Mouse (Mus musculus) gastrocnemius, postnatal 25 days (tissue): ENCODE measurements around the gene Vtcn1. TPM values are rescaled to one million over a fixed set of nuclear protein-coding genes. Genes with fewer than 3 reads are reported as not detected.

Experiments used
- DNase-seq: peaks from one replicate; pipeline ENCODE4 v3.0.0; 2022
- total RNA-seq, 2 experiments: library from RNA; stranded (reverse); gene quantifications; 1 replicate in 1 of 2; 2 replicates in 1 of 2; pipeline ENCODE4 v1.2.3; 2021

Vtcn1 gene
- total RNA-seq, 2 experiments from 2014 or later: 0.13 to 0.64 TPM

- no peak for DNase-seq
Measured at GRCm38 (mm10) chr3:100920611-100921140, 95.4 kb downstream of the Vtcn1 start.

DNA sequence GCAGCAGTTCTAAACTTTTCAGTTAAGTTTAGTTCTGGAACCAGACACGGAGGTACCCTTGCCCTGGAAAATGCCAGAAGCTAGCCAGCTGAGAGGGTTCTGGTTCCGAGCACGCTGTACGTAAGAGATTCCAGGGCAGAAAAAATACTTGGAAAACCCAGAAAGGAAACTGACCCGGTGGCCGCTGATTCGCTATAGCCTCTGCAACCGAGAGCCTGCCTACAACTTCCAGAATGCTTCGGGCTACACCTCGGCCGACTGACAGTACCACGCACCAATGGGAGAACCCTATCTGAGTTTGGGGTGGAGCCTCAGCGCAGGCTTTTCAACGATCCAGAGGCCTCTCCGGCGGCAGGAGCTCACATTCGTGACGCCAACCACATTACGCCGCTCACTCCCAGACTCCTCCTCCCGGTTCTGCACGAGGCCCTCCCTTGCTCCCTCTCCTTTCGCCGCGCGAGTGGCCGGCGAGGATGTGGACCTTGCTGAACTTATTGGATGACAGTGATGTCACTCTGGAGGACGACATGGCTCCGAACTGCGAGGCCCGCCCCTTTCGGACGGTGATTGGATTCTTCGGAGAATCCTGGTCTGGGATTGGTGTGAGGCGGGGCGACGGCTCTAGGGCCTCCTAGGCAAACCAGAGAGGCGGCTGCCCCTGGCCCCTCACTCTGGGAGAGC, 96.7 kb downstream of the Vtcn1 start, which contains the start of gene Trim45:
Gene Trim45 (plus strand): TSS at position 378 of the 681 bp plus-strand sequence.
- peak; percentile 100 for DNase-seq

GRCm38 (mm10) chr3:100922506-100923375, 97.5 kb downstream of the Vtcn1 start:
- no peak for DNase-seq

- no peak for DNase-seq
Measured at GRCm38 (mm10) chr3:100924065-100924732, 98.9 kb downstream of the Vtcn1 start.

GRCm38 (mm10) chr3:100925176-100925575, 99.9 kb downstream of the Vtcn1 start:
- no peak for DNase-seq

DNA sequence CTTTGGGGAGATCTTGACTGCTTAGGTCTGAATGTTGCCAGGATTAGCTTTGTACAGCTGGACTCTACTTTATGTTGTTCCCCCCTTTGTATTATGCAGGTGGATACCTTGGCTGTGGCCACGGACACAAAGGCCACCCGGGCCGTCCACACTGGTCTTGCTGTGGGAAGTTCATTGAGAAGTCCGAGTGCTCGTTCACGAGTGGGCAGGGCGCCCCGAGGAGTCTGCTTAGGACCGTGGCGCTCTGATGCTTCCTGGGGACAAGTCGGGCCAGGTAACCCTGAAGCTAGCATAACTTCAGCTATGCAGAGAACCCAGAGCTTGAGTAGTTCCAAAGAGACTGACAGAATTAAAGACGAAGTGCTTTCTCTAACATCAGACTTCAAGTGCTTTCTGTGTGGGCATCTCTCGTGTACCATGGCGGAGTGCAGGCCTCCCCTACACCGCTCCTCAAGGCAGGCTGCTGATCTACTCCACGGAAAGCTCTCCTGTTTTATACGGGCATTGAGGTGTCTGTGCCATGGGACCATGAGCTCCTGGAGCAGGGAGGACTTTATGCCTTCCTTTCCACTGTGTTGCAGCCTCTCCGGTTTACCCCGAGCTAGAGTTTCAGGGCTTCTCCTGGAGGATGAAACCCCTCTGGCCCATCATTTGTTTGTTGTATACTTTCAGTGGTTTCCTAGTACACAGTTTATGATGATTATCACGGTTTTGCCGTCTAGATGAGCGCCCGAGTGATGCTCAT, 106.2 kb downstream of the Vtcn1 start:
- DNase-seq: no peak

DNA sequence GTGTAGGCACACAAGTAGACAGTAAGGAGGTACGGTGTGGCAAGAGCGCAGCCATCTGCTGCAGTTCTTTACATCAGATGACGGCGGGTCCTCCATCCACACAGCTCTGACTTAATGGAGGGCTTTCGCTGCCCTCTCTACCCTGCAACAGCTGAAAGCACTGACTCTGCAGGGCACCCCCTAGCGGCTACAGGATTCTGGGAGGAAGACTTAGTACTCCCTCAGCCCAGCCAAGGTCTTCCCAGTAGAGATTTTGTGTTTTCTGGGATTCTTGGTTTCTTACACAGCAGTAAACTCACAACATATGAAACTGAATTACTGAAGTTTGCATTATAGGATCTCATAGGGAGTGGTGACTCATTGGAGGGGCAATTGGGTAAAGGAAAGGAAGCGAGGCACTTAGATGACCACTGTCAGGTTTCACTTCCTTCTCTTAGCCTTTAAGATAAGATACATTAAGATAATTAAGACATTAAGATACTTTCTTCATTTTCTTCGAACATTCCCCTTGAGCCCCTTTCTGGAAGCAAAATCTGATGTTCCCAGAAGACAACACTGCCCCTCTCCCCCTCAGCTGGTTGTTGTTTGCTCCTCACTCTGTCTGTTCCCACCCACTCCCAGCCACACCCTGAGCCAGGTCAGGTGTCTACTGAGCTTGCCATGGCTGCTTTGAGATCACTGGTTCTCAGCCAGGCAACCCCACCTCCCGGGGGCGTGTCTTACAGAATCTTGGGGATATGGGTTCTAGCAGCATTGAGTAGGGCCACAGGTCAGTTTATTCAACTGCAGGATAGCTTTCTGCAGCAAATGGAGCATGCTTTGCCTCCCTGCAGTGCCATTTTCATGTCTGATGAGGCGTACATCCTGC, 107.1 kb downstream of the Vtcn1 start:
- DNase-seq: no peak

- DNase-seq: no peak
Measured at GRCm38 (mm10) chr3:100935521-100935920, 110.3 kb downstream of the Vtcn1 start.

- DNase-seq: no peak
Measured at GRCm38 (mm10) chr3:100936201-100936600, 110.9 kb downstream of the Vtcn1 start.

DNA sequence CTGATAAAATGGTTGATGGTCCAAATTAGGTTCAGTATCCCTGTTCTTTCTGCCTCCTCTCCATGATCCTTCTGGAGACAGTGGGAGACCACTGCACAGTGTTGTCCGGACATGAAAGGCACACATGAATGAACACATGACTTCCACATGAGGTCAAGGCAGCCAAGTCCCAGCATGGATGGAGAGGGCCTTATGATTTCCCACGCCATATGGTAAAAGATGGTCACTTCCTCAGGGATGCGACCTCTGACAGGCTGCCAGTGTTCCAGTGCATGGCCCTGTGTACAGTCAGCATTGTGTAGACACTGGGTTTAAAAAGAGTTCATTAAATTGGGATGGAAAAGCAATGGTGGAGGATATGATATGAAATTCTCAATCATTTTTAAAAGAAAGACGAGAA, 113.0 kb downstream of the Vtcn1 start:
- no peak for DNase-seq

- no peak for DNase-seq
Measured at GRCm38 (mm10) chr3:100940496-100941037, 115.3 kb downstream of the Vtcn1 start.

Other genes with a start within 250 kb of the Vtcn1 start
- 10 to 100 TPM; 19.5 to 21.1 TPM for gene Man1a2, start 140.0 kb upstream of the Vtcn1 start, total RNA-seq
- 1 to 10 TPM; 3.9 to 6.0 TPM for gene Trim45, start 96.7 kb downstream of the Vtcn1 start, total RNA-seq
- gene Ttf2, start 144.2 kb downstream of the Vtcn1 start, total RNA-seq: 1 to 10 TPM; 3.8 to 4.8 TPM
- gene Cd101, start 204.1 kb downstream of the Vtcn1 start, total RNA-seq: under 1 TPM; 0.13 to 0.20 TPM